16 mouse cellular contexts compared by ENCODE assay signal in the genomic region with DNA sequence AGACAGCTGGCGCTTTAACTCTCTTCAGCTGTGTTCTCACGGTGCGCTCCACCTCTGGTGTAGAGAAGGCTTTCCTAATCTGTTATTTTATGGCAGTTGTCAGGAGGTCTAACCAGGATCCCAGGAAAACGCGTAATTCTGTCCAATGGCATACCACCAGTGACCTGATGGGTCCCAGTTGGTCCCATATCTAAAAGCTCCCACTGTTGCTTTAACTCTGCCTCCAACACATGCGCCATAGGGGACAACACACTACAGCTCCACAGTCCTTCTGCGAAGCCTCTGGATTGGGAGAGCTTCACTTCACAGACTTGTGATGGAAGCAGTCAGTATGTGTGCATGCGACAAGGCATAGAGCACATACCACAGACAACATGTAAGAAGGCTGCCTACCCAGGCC. TPM values are rescaled to one million over a fixed set of nuclear protein-coding genes. Genes with fewer than 3 reads are reported as not detected.
"Had no signal": no experiment of that assay in that cellular context is flagged by ENCODE, and none has a peak within 500 bp of the region (broad histone marks: within the 10 kb centered on the region; RNA-seq: fewer than 3 reads in every experiment).

No protein-coding gene starts in this region.

RNA-seq across cellular contexts. Expression of gene Gm49721, which starts 1.4 kb away (rescaled TPM):
- total RNA-seq: megakaryocyte progenitor cell, adult 5-6 weeks had no signal
- polyA plus RNA-seq: liver, embryonic 15.5 days; macrophage; midbrain, embryonic 14.5 days; neural tube, embryonic 14.5 days; spleen, adult 2 months had no signal

RNA-seq across cellular contexts. Expression of gene Gm1604a, which starts 45.2 kb away (rescaled TPM):
- total RNA-seq: neutrophil, adult 5-6 weeks had no signal
- polyA plus RNA-seq: lung, adult 2 months; lung, embryonic 15.5 days; lung, postnatal 0 days; macrophage; midbrain, embryonic 12.5 days; midbrain, embryonic 14.5 days; neural tube, embryonic 12.5 days; neural tube, embryonic 14.5 days; spleen, adult 2 months; stomach, embryonic 15.5 days; stomach, postnatal 0 days; testis, adult 2 months; urinary bladder, adult 2 months had no signal
